Mouse (Mus musculus) ZHBTc4 (cell line): Measurements from ENCODE around the gene Rsph6a.

Source experiments
- DNase-seq: peaks from one replicate; pipeline ENCODE4 v3.0.0-alpha.2; 2011; ENCODE audit warnings: low read depth, low spot score

The Rsph6a gene

DNA sequence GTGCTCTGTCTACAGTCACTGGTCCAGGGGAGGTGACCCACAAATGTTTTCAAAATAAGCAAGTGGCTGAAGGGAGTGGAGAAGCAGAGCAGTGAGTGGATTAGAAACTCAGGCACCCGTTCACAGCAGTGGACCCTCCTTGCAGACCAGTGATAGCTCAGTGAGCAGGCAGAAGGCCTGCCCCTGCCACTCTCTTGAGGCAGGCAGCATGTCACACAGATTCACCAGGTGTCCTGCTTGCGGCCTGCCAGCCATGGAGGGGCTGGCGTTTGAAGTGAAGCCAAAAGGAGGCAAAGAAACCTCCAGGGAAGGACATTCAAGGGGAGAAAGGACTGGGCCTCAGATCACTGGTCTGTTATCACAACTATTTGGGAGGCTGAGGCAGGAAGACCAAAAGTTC lies 24.2 kb downstream of the Rsph6a start:
- DNase-seq = no peak

- DNase-seq = no peak
Measured at GRCm38 (mm10) chr7:19080451-19080950, 26.0 kb downstream of the Rsph6a start.

GRCm38 (mm10) chr7:19082171-19082570 lies 27.7 kb downstream of the Rsph6a start:
- DNase-seq = no peak

DNA sequence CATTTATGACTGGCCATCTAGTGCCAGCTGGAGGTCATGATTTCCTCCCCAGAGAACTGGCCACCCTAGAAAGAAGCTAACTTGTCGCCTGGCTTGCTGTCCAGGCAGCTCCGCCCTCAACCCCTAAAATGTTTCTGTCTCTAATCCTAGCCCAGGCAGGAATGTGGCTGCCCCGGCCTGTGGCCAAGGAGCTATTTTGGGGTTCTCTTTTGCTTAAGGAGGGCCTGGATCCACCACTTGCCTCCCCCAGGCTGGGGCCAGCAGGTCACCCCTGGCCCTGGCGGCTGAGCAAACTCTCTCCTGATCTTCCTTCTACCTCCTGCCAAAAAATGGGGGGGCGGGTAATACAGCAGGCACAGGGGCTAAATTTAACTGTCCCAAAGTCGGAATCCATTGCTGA lies 28.6 kb downstream of the Rsph6a start:
- no peak for DNase-seq

DNA sequence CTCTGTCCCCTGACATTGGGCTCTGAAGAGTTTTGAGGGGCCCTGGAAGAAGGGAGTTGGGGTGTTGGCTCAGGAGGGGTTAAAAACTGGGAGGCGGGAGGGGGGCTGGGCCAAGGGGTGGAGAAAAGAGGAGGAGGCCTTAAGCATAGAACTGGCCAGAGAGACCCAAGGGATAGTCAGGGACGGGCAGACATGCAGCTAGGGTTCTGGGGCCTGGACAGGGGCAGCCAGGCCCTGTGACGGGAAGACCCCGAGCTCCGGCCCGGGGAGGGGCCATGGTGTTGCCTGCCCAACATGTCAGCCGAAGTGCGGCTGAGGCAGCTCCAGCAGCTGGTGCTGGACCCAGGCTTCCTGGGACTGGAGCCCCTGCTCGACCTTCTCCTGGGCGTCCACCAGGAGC lies 29.2 kb downstream of the Rsph6a start, which contains the start of gene Dmpk:
TSS of gene Dmpk (plus strand) at position 149 of the 400 bp plus-strand sequence.
- DNase-seq = no peak

DNA sequence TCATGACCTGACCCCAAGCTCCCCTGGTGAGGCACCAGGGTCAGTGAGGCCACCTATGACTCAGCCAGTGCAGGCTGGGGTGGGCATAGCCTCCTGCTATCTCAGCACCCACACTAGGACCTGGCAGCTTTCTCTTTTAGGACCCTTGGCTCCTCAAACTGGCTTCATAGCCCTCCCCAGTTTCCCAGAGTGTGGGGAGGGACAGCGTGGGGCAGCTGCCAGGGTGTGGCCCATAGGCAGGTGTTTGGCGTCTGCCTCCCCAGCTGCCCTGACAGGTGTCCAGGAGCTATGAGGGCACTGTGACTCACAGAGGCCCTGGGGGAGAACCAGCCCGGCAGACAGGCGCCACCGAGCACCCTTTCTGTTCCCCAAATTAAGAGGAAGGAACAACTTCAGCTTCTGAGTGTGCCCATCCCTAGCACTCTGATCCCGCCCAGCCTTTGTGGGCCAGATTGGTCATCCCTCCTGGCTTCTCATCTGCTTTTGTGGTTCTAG lies 29.8 kb downstream of the Rsph6a start:
- no peak for DNase-seq

- DNase-seq = no peak
Measured at GRCm38 (mm10) chr7:19084921-19085473, 30.5 kb downstream of the Rsph6a start.

- no peak for DNase-seq
Measured at GRCm38 (mm10) chr7:19085495-19085894, 31.0 kb downstream of the Rsph6a start.

DNA sequence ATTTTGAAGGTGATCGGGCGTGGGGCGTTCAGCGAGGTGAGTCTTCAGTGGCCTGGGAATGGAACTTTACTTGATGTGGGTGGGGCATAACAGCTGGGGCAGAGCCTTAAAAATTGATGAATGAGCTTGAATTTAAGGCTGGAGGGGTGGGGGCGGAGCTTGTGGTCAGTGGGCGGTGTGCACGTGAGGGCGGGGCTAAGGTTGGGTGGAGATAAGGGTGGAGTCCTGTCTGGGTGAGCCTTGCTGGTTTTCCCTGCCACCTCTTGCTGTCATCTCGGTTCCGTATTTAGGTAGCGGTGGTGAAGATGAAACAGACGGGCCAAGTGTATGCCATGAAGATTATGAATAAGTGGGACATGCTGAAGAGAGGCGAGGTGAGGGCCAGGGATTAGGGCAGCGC lies 31.6 kb downstream of the Rsph6a start:
- peak; percentile 76 for DNase-seq

DNA sequence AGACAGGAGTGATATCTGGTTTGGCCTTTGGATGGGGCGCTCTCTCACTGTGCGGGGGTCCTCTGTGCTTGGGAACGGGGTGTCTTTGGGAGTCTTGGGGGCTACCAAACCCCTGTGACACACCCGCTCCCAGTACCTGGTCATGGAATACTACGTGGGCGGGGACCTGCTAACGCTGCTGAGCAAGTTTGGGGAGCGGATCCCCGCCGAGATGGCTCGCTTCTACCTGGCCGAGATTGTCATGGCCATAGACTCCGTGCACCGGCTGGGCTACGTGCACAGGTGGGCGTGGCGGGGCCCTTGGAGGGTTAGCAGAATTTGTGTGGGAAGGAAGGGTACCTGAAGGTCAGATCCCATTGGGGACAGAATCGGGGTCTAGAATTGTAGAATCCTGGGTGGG lies 32.3 kb downstream of the Rsph6a start:
- DNase-seq = no peak

- DNase-seq = peak; percentile 79
Measured at GRCm38 (mm10) chr7:19088813-19089212, 34.3 kb downstream of the Rsph6a start.

DNA sequence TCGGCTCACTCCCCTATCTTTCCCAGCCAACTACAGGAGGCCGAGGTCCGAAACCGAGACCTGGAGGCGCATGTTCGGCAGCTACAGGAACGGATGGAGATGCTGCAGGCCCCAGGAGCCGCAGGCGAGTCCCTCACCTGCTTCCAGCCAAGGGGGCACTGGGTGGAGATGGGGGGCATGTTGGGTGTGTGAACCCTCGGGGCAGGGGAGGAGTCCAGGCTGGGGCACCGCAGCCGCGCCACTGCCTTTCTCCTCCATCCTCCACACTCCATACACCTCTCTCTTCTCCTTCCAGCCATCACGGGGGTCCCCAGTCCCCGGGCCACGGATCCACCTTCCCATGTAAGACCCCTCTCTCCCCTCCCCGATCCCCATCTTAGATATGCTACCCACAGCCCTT lies 37.4 kb downstream of the Rsph6a start:
- no peak for DNase-seq

- peak; percentile 75 for DNase-seq
Measured at GRCm38 (mm10) chr7:19092381-19093173, 38.1 kb downstream of the Rsph6a start.

DNA sequence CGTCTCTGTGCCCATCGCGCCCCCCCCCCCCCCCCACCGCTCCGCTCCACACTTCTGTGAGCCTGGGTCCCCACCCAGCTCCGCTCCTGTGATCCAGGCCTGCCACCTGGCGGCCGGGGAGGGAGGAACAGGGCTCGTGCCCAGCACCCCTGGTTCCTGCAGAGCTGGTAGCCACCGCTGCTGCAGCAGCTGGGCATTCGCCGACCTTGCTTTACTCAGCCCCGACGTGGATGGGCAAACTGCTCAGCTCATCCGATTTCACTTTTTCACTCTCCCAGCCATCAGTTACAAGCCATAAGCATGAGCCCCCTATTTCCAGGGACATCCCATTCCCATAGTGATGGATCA lies 38.7 kb downstream of the Rsph6a start:
- peak; percentile 91 for DNase-seq

DNA sequence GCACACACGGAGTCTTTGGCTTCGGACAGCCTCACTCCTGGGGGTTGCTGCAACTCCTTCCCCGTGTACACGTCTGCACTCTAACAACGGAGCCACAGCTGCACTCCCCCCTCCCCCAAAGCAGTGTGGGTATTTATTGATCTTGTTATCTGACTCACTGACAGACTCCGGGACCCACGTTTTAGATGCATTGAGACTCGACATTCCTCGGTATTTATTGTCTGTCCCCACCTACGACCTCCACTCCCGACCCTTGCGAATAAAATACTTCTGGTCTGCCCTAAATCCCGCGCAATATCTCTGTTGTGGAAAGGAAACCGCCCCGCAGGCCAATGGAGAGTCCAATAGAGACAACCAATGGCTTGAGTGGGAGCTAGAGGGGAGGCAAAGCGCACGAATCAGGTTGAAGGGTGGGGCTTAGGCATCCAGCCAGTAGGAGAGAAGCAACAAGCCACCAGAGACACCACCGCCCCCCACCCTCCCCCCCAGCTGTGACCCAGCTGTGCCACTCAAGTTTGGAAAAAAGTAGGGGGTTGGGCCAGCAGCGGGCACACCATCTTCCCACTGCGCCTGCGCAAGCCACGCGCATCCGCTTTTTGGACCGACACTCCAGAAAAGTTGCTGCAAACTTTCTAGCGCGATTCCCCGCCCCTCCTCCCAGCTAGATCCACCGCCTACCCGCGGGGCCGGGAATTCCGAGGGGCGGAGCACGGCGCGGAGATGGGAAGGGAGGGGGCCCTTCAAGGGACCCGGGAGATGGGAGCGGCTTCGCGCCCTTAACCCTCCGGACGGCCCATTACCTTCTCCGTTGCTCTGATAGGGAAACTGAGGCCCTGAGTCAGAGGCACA lies 39.3 kb downstream of the Rsph6a start:
- DNase-seq = peak; percentile 99

DNA sequence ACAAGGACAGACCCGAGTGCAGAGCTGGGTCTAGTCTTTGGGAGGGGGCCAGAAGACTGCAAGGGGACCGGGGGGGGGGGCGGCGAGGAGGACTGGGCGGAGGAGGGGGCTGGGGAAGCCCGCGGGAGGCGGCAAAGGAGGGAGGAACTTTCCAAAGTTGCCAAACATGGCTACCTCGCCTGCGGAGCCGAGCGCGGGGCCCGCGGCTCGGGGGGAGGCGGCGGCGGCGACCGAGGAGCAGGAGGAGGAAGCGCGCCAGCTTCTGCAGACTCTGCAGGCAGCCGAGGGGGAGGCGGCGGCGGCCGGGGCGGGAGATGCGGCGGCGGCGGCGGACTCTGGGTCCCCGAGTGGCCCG lies 40.0 kb downstream of the Rsph6a start, which contains the start of gene Six5:
TSS of gene Six5 (plus strand) at position 124 of the 355 bp plus-strand sequence.
- DNase-seq = peak; percentile 64

GRCm38 (mm10) chr7:19094826-19095750 lies 40.6 kb downstream of the Rsph6a start:
- peak; percentile 61 for DNase-seq

DNA sequence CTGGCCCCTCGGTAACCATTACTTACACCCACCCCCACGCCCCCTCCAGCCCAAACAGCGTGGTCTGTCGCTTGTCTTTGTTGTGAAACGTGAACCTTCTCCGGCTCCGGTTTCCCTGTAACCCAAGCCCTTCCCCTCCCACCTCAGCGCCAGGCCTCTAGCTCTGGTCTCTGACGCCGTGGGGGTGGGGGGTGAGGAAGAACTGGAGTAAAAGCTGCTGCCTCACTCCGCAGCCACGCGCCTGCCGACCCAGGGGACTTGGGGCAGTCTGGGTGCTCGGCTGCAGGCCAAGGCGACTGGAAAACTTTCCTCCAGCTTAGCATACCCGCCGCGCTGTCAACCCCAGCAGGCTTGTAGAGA lies 41.2 kb downstream of the Rsph6a start:
- peak; percentile 79 for DNase-seq

- no peak for DNase-seq
Measured at GRCm38 (mm10) chr7:19096421-19096976, 42.0 kb downstream of the Rsph6a start.

DNA sequence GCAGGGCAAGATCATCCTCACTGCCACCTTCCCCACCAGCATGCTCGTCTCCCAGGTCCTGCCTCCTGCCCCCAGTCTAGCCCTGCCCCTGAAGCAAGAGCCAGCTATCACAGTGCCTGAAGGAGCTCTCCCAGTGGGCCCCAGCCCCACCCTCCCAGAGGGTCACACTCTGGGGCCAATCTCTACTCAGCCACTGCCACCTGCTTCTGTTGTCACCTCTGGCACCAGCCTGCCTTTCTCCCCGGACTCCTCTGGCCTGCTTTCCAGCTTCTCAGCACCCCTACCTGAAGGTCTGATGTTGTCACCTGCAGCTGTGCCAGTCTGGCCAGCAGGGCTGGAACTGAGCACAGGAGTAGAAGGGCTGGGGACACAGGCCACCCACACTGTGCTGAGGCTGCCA lies 42.7 kb downstream of the Rsph6a start:
- no peak for DNase-seq

DNA sequence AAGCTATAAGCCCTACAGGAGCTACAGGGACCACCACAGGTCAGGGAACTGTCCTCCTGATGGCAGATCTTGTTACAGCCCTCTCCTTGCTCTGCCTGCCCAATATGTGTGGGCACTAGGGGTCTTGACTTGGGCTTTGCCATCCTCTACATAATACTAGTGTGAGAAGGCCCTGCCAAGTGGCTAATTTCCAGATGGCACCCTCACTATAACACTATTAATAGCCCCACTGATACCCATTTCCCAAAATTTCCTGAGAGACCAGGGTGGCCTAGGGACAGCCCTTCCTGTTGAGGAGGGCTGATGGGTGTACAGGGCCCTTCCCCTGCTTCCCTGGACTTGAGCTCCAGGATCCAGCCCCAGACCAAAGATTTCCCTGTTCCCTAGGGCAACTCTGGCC lies 43.4 kb downstream of the Rsph6a start:
- DNase-seq = no peak
